Mouse (Mus musculus) kidney, embryonic 15.5 days (tissue): ENCODE results near the gene Ppp4r3a. TPM values are rescaled to one million over a fixed set of nuclear protein-coding genes. Genes with fewer than 3 reads are reported as not detected.

Experiments used
- ATAC-seq: fragments of 200-750 bp; cut with Nextera tagmentation; replicated peaks from 2 replicates; pipeline ENCODE4 v1.8.0; 2017; ENCODE audit warnings: moderate TSS enrichment; ENCODE audit not compliant: low FRiP score
- H3K27ac ChIP-seq: fragments of 300-500 bp; sonication (generic); 2 replicates; pipeline ENCODE4 v1.5.1; 2015; ENCODE audit warnings: mild to moderate bottlenecking, inconsistent platforms
- H3K27me3 ChIP-seq: fragments of 300-500 bp; sonication (generic); 2 replicates; pipeline ENCODE4 v1.6.1; 2015; ENCODE audit warnings: inconsistent platforms
- H3K36me3 ChIP-seq: fragments of 300-500 bp; sonication (generic); 2 replicates; pipeline ENCODE4 v1.6.1; 2015; ENCODE audit warnings: inconsistent platforms
- H3K4me1 ChIP-seq: fragments of 300-500 bp; sonication (generic); 2 replicates; pipeline ENCODE4 v1.6.1; 2015; ENCODE audit warnings: inconsistent platforms
- H3K4me2 ChIP-seq: fragments of 300-500 bp; sonication (generic); 2 replicates; pipeline ENCODE4 v1.6.1; 2015; ENCODE audit warnings: moderate library complexity, mild to moderate bottlenecking, inconsistent platforms
- H3K4me3 ChIP-seq: fragments of 300-500 bp; sonication (generic); replicated peaks from 2 replicates; pipeline ENCODE4 v1.5.1; 2015; ENCODE audit warnings: mild to moderate bottlenecking, inconsistent platforms
- H3K9ac ChIP-seq: fragments of 300-500 bp; sonication (generic); 2 replicates; pipeline ENCODE4 v1.6.1; 2015; ENCODE audit warnings: mild to moderate bottlenecking, inconsistent platforms
- H3K9me3 ChIP-seq: fragments of 300-500 bp; sonication (generic); replicated peaks from 2 replicates; pipeline ENCODE4 v1.6.1; 2016; ENCODE audit warnings: inconsistent platforms
- WGBS: fragments of 180-500 bp; shearing (Covaris S2); methylation state at CpG from one replicate; pipeline ENCODE4 v1.1.7; 2015; ENCODE audit warnings: mixed read lengths; 5-methylcytosine and 5-hydroxymethylcytosine counted together
- polyA plus RNA-seq: library from polyadenylated mRNA; unstranded; fragments of >200 nt; fragmentation: Nextera tagmentation; extraction: Ambion mirVana; gene quantifications from 2 replicates; pipeline ENCODE4 v1.2.1, GENCODE M21; 2015

Ppp4r3a gene
- polyA plus RNA-seq, 1 experiment from 2014 or later = 43.5 TPM

DNA sequence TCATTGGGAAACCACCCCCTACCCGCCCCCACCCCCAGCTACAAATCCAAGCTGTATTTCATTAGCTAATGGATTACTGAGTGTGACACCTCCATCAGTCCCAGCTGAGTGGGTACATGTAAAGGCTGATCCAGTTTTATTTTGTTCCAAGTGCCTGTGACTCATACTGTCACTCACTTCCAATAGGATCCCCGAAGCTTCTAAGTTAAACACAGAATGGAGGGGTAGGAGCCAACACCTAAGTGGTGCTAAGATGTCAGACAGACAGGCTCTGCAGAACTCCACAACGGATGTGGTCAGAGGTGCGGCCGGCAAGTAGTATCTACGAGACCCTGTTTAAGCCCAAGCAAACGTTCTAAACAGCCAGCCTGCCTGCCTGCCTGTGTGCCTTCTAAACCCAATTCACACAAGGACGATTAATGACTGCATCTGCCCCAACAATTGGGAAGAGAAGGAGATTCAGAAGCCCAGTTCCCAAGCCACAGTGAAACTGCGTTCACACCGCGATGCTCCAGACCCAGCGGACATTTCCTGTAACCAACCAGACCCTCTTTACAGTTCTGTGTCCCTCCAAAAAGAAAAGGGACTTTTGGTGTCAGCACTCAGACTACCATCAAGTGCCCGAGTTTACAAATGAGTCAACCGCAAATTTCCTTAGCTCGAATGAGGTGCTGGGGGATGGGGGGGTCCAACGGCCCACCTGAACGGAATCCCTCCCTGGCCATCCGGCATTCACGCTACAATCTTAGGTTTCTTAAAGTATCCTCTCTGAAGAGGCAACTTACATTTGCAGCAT is 55.9 kb downstream of the Ppp4r3a start:
- peak overlapping the region; percentile 69 for H3K4me3 ChIP-seq
- H3K36me3 ChIP-seq = peaks cover 2% of the 10 kb centered on the region; the same call in 1 of the 2 replicates
- H3K4me2 ChIP-seq = peak overlapping the region; percentile 95
- WGBS = 3% methylated on average over 19 of the region's 19 CpGs
- peaks cover 9% of the 10 kb centered on the region for H3K27me3 ChIP-seq
- peaks cover 57% of the 10 kb centered on the region for H3K4me1 ChIP-seq
- H3K9ac ChIP-seq = peak overlapping the region; percentile 68
- no peak; the same call in 1 of the 2 replicates for ATAC-seq
- no peaks in the 10 kb centered on the region for H3K9me3 ChIP-seq
- H3K27ac ChIP-seq = peak overlapping the region; percentile 94

DNA sequence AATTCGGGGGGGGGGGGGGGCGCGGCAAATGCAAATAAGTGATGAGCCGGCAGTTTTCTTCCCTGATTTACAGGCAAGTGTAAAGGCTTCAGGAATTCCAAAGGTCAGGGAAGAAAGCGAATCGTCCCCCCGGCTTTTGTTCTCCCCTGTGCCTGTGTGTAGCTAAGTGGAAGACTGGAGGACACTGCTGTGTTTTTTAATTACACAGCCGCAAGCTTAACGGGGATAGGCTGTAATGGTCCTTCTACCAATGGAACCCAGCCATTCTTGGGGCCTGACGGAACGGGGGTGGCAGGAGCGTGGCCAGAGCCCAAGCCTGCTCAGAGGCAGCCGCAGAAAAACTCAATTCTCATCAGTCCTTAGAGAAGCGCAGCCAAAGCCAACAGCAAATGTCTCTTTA is 56.6 kb downstream of the Ppp4r3a start:
- Histone ChIP-seq H3K9ac (peak overlapping the region; percentile 38; the same call in 1 of the 2 replicates), H3K27ac (peak overlapping the region; percentile 72), H3K4me1 (peaks cover 57% of the 10 kb centered on the region), H3K4me3 (peak overlapping the region; percentile 69), H3K4me2 (peak overlapping the region; percentile 95), H3K36me3 (peaks cover 9% of the 10 kb centered on the region), H3K9me3 (no peaks in the 10 kb centered on the region), H3K27me3 (peaks cover 9% of the 10 kb centered on the region)
- ATAC-seq = no peak
- 5% methylated on average over 14 of the region's 14 CpGs for WGBS

GRCm38 (mm10) chr12:101026518-101026917 is 57.0 kb downstream of the Ppp4r3a start:
- peak overlapping the region; percentile 95 for H3K4me2 ChIP-seq
- peak overlapping the region; percentile 69 for H3K4me3 ChIP-seq
- no peaks in the 10 kb centered on the region for H3K9me3 ChIP-seq
- peaks cover 57% of the 10 kb centered on the region for H3K4me1 ChIP-seq
- peaks cover 13% of the 10 kb centered on the region for H3K36me3 ChIP-seq
- H3K9ac ChIP-seq = peak overlapping the region; percentile 38; the same call in 1 of the 2 replicates
- peaks cover 9% of the 10 kb centered on the region for H3K27me3 ChIP-seq
- H3K27ac ChIP-seq = no peak overlapping the region
- WGBS = 41% methylated on average over 7 of the region's 7 CpGs
- no peak for ATAC-seq

GRCm38 (mm10) chr12:101026025-101026424 is 57.5 kb downstream of the Ppp4r3a start:
- H3K4me2 ChIP-seq = peak overlapping the region; percentile 95
- H3K36me3 ChIP-seq = peaks cover 18% of the 10 kb centered on the region
- peaks cover 9% of the 10 kb centered on the region for H3K27me3 ChIP-seq
- H3K4me3 ChIP-seq = peak overlapping the region; percentile 69
- 79% methylated on average over 4 of the region's 4 CpGs for WGBS
- no peak overlapping the region for H3K9ac ChIP-seq
- H3K9me3 ChIP-seq = no peaks in the 10 kb centered on the region
- ATAC-seq = no peak
- H3K27ac ChIP-seq = no peak overlapping the region
- H3K4me1 ChIP-seq = peaks cover 57% of the 10 kb centered on the region

DNA sequence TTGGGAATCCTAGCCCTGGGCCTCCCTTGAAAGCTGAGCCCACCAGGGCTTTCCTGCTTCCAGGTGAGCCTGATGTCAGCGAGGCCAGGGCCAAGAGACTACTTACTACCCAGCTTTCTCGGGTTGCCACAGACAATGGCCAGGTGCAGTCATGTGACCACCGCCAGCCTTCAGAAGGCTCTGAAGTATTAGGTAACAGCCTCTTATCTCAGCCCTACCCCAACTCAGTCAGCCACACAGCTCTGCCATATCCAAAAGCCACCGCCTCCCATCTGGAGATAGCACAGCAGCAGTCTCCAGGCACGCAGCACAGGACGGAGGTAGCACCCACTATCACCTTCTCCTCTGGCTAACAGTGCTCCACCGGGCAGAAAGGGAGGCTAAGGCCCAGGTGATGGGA is 58.1 kb downstream of the Ppp4r3a start:
- Histone ChIP-seq H3K4me1 (peaks cover 60% of the 10 kb centered on the region), H3K4me3 (0 out of 2 replicates have a peak overlapping the region, but pooled peaks have one; percentile 2), H3K36me3 (peaks cover 23% of the 10 kb centered on the region), H3K9me3 (no peaks in the 10 kb centered on the region), H3K27ac (peak overlapping the region; percentile 58), H3K27me3 (peaks cover 9% of the 10 kb centered on the region), H3K4me2 (peak overlapping the region; percentile 95), H3K9ac (no peak overlapping the region)
- 46% methylated on average over 7 of the region's 7 CpGs for WGBS
- 0 out of 2 replicates have a peak, but pooled peaks have one; percentile 9 for ATAC-seq

DNA sequence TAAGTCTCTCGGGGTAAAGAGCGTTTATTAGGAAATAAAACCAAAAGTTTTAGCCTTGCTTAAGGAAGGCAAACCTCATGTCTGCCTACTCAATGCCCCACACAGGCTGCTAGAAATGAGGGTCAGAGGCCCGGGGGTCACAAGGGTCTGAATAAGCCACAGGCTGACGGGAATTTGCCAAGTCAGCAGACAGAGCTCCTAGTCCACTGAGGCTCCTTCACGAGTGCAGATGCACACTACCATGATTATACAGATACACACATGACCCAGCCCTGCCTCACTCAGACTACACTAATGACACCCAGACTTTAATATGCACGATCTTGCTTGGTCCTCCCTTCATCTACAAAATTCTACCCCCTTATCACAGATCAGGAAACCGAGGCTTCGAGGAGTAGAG is 58.7 kb downstream of the Ppp4r3a start:
- Histone ChIP-seq H3K4me2 (0 out of 2 replicates have a peak overlapping the region, but pooled peaks have one; percentile 95), H3K4me3 (0 out of 2 replicates have a peak overlapping the region, but pooled peaks have one; percentile 2), H3K27ac (0 out of 2 replicates have a peak overlapping the region, but pooled peaks have one; percentile 58), H3K4me1 (peaks cover 63% of the 10 kb centered on the region), H3K27me3 (peaks cover 9% of the 10 kb centered on the region), H3K9me3 (no peaks in the 10 kb centered on the region), H3K9ac (no peak overlapping the region), H3K36me3 (peaks cover 28% of the 10 kb centered on the region)
- whole genome bisulfite sequencing = 58% methylated on average over 8 of the region's 8 CpGs
- ATAC-seq = no peak

DNA sequence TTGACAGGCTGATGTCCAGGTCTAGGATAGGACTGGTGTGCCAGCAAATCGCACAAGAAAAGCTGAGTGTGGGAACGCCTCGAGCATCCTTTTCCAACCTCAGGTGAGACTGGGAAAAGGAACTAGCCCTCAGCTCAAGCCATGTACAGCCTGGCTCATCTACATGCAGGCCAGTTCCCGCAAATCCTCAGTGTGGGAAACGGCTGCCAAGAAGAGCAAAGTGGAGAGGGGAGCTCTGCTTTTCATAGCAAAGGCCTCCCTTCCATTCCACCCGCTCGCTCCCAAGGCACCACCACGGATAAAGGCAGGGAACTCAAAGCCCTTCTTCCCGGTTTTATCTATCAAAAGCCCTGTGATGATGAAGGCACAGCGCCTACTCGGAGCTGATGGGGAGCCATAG is 60.4 kb downstream of the Ppp4r3a start:
- ATAC-seq = no peak
- Histone ChIP-seq H3K4me3 (no peak overlapping the region), H3K4me1 (peaks cover 68% of the 10 kb centered on the region), H3K27ac (0 out of 2 replicates have a peak overlapping the region, but pooled peaks have one; percentile 14), H3K36me3 (peaks cover 28% of the 10 kb centered on the region), H3K4me2 (no peak overlapping the region), H3K27me3 (peaks cover 7% of the 10 kb centered on the region), H3K9ac (no peak overlapping the region), H3K9me3 (no peaks in the 10 kb centered on the region)
- WGBS = 81% methylated on average over 11 of the region's 11 CpGs

- no peak for ATAC-seq
- Histone ChIP-seq H3K4me3 (no peak overlapping the region), H3K36me3 (peaks cover 28% of the 10 kb centered on the region), H3K4me1 (peaks cover 68% of the 10 kb centered on the region), H3K27ac (no peak overlapping the region), H3K27me3 (peaks cover 7% of the 10 kb centered on the region), H3K4me2 (no peak overlapping the region), H3K9ac (no peak overlapping the region), H3K9me3 (no peaks in the 10 kb centered on the region)
- WGBS = 92% methylated on average over 8 of the region's 8 CpGs
These were observed 61.1 kb downstream of the Ppp4r3a start for GRCm38 (mm10) chr12:101022353-101022752.

GRCm38 (mm10) chr12:101021484-101022226 is 61.8 kb downstream of the Ppp4r3a start:
- Histone ChIP-seq H3K36me3 (peaks cover 28% of the 10 kb centered on the region), H3K4me1 (peaks cover 68% of the 10 kb centered on the region), H3K9ac (no peak overlapping the region), H3K4me3 (no peak overlapping the region), H3K4me2 (no peak overlapping the region), H3K27ac (no peak overlapping the region), H3K27me3 (peaks cover 6% of the 10 kb centered on the region), H3K9me3 (no peaks in the 10 kb centered on the region)
- no peak for ATAC-seq
- 84% methylated on average over 9 of the region's 9 CpGs for WGBS

GRCm38 (mm10) chr12:101020210-101021015 is 63.1 kb downstream of the Ppp4r3a start:
- Histone ChIP-seq H3K27ac (no peak overlapping the region), H3K4me1 (peaks cover 68% of the 10 kb centered on the region), H3K36me3 (peaks cover 28% of the 10 kb centered on the region), H3K9me3 (no peaks in the 10 kb centered on the region), H3K4me2 (no peak overlapping the region), H3K27me3 (no peaks in the 10 kb centered on the region), H3K9ac (no peak overlapping the region), H3K4me3 (no peak overlapping the region)
- WGBS = 84% methylated on average over 15 of the region's 15 CpGs
- ATAC-seq = no peak

GRCm38 (mm10) chr12:101019443-101019842 is 64.1 kb downstream of the Ppp4r3a start:
- WGBS = 87% methylated on average over 7 of the region's 7 CpGs
- peaks cover 28% of the 10 kb centered on the region for H3K36me3 ChIP-seq
- no peaks in the 10 kb centered on the region for H3K9me3 ChIP-seq
- H3K4me1 ChIP-seq = peaks cover 70% of the 10 kb centered on the region
- H3K4me2 ChIP-seq = no peak overlapping the region
- no peak for ATAC-seq
- H3K9ac ChIP-seq = no peak overlapping the region
- H3K27ac ChIP-seq = peak overlapping the region; percentile 52; the same call in 1 of the 2 replicates
- no peaks in the 10 kb centered on the region for H3K27me3 ChIP-seq
- no peak overlapping the region for H3K4me3 ChIP-seq
